Mouse (Mus musculus) right cerebral cortex, postnatal 36 days (tissue): ENCODE results near the gene Thtpa.
A peak's percentile ranks its signal among the peaks of the same experiment; 100 is the strongest.

ENCODE experiments used
- DNase-seq, 2 experiments: peaks; one replicate each; pipeline ENCODE4 v3.0.0; 2022; ENCODE audit warnings: low spot score in 2 of 2, mixed read lengths in 1 of 2

Thtpa gene

GRCm38 (mm10) chr14:55135676-55136075 is 41.1 kb downstream of the Thtpa start:
- no peak for DNase-seq

GRCm38 (mm10) chr14:55139313-55139712 is 44.7 kb downstream of the Thtpa start:
- no peak for DNase-seq

- DNase-seq = no peak
Measured at GRCm38 (mm10) chr14:55146324-55146723, 51.7 kb downstream of the Thtpa start.

GRCm38 (mm10) chr14:55146829-55147401 is 52.3 kb downstream of the Thtpa start:
- no peak for DNase-seq

GRCm38 (mm10) chr14:55148363-55148915 is 53.9 kb downstream of the Thtpa start:
- DNase-seq = peak in 1 of 2 experiments; percentile 27
